Mouse (Mus musculus): ENCODE data around the gene Crip3.

GRCm38 (mm10) chr17:46384061-46384801, 44.5 kb upstream of the Crip3 start:
- TF ChIP-seq CTCF (IDR thresholded peaks at IDR 0.05 in 2 of 3, conservative IDR thresholded peaks at IDR 0.05 in 1 of 3; ENCODE audit: control insufficient read depth in 1 of 3, insufficient read depth in 1 of 3, low read depth in 2 of 3, low read length in 3 of 3, poor library complexity in 1 of 3, severe bottlenecking in 1 of 3) (no peak), POLR2A (IDR thresholded peaks at IDR 0.05; ENCODE audit: control insufficient read depth in 1 of 2, insufficient read depth in 1 of 2, low read depth in 1 of 2, low read length in 2 of 2, poor library complexity in 1 of 2) (no peak), MXI1 (IDR thresholded peaks at IDR 0.05; ENCODE audit: low read depth, low read length) (no peak; the same call in 1 of the 2 replicates), POLR2AphosphoS2 (IDR thresholded peaks at IDR 0.05; ENCODE audit: low read length) (no peak), ZMIZ1 (IDR thresholded peaks at IDR 0.05; ENCODE audit: low read depth, low read length) (no peak), HCFC1 (IDR thresholded peaks at IDR 0.05; ENCODE audit: low read depth, low read length) (no peak), BHLHE40 (IDR thresholded peaks at IDR 0.05; ENCODE audit: borderline replicate concordance, low read depth, low read length) (no peak), RAD21 (IDR thresholded peaks at IDR 0.05; ENCODE audit: low read depth, low read length) (no peak), ELF1 (IDR thresholded peaks at IDR 0.05; ENCODE audit: low read depth, low read length) (no peak)
